Mouse (Mus musculus): Measurements from ENCODE around the gene Sh3rf3. TPM values are rescaled to one million over a fixed set of nuclear protein-coding genes. Genes with fewer than 3 reads are reported as not detected.

The Sh3rf3 gene
- total RNA-seq, 1 experiment from 2014 or later = 0.20 TPM

DNA sequence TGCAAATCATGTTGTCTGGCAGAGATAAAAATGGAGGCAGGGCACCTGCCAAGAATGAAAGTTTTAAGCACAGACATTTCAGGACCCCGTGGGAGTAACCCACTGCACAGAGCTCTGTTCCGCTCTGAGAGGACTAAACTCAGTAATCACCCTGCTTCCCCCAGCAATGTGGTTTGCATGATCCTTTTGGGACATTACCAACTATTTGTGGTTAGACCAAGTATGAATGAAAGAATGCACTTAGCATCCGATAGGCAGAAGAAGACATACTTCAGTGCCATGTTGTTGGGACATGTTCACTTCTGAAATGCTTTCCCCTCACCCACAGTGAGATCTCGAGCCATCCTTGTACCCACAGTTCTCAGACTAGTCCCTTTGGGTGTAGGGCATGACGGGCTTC is 24.3 kb downstream of the Sh3rf3 start:
- ATAC-seq (replicated peaks in 1 of 2; ENCODE audit: insufficient read depth in 1 of 2, low FRiP score in 2 of 2, low TSS enrichment in 1 of 2, low read depth in 1 of 2, poor library complexity in 2 of 2, severe bottlenecking in 2 of 2) = no peak

DNA sequence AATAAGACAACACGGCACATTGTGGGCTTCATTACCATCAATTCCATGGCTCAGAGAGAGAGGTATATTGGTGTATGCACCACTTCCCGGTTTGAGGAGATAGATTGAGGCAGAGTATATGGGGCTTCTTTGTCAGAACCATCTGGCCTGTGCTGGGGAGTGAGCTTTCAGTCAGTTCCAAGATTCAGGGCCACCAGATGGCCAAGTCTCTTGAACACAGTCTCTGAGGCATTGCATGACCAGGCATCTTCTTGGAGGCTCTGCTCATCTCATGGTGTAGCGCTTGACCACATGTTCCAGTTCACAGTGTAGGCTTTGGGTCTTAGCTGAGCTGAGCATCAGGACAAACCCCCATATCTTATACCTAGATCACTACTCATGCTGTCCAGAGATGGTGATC is 28.8 kb downstream of the Sh3rf3 start:
- ATAC-seq (replicated peaks in 1 of 2; ENCODE audit: insufficient read depth in 1 of 2, low FRiP score in 2 of 2, low TSS enrichment in 1 of 2, low read depth in 1 of 2, poor library complexity in 2 of 2, severe bottlenecking in 2 of 2) = no peak

- no peak for ATAC-seq (replicated peaks in 1 of 2; ENCODE audit: insufficient read depth in 1 of 2, low FRiP score in 2 of 2, low TSS enrichment in 1 of 2, low read depth in 1 of 2, poor library complexity in 2 of 2, severe bottlenecking in 2 of 2)
Measured at GRCm38 (mm10) chr10:58843100-58843499, 29.9 kb downstream of the Sh3rf3 start.

GRCm38 (mm10) chr10:58848127-58848526 is 35.0 kb downstream of the Sh3rf3 start:
- ATAC-seq (replicated peaks in 1 of 2; ENCODE audit: insufficient read depth in 1 of 2, low FRiP score in 2 of 2, low TSS enrichment in 1 of 2, low read depth in 1 of 2, poor library complexity in 2 of 2, severe bottlenecking in 2 of 2) = no peak

GRCm38 (mm10) chr10:58848536-58848935 is 35.4 kb downstream of the Sh3rf3 start:
- ATAC-seq (replicated peaks in 1 of 2; ENCODE audit: insufficient read depth in 1 of 2, low FRiP score in 2 of 2, low TSS enrichment in 1 of 2, low read depth in 1 of 2, poor library complexity in 2 of 2, severe bottlenecking in 2 of 2) = no peak

GRCm38 (mm10) chr10:58854548-58855198 is 41.5 kb downstream of the Sh3rf3 start:
- ATAC-seq (replicated peaks in 1 of 2; ENCODE audit: insufficient read depth in 1 of 2, low FRiP score in 2 of 2, low TSS enrichment in 1 of 2, low read depth in 1 of 2, poor library complexity in 2 of 2, severe bottlenecking in 2 of 2) = no peak

DNA sequence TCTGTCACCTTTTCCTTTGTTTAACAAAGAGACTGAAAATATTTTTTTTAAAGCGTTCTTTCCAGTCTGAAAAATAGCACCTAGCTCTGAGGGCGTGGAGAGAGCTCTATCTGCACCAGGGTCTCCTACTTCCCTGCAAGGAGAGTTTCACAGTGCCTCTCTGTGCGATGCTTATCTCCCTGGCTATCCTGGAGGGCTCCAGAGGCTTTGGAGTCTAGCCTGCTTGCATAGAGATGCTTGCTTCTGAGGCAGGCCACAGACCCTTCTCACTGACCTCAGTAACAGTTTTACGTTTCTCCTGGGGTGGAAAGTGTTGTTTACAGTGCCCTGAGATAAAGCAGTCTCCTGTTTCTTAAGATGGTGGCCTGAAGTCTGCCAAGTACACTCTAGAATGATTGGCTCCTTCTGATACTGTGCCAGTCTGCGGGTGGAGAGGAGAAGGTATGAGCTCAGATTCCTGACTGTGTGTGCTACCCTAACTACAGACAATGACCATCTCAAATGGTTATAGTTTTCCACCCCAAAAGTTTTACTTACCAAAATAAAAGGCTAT is 42.1 kb downstream of the Sh3rf3 start:
- ATAC-seq (replicated peaks in 1 of 2; ENCODE audit: insufficient read depth in 1 of 2, low FRiP score in 2 of 2, low TSS enrichment in 1 of 2, low read depth in 1 of 2, poor library complexity in 2 of 2, severe bottlenecking in 2 of 2) = no peak

DNA sequence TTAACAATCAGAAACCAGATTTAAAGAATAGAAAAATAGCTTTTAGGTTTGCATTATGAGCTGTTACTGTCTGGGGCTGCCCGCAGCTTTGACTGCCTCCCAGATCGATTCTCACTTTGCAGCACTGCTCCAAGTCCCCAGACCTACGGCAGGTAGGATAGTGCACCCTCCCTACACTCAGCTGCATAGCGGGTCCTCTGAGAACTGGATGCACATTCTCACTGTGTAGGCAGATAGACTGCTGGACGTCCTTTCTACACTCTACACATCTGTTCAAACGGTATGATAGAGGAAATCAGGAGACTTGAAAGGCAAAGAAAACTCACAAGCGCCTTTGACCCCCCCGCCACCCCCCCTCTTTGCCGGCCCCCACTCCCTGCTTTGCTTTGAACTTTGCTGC is 42.7 kb downstream of the Sh3rf3 start:
- ATAC-seq (replicated peaks in 1 of 2; ENCODE audit: insufficient read depth in 1 of 2, low FRiP score in 2 of 2, low TSS enrichment in 1 of 2, low read depth in 1 of 2, poor library complexity in 2 of 2, severe bottlenecking in 2 of 2) = no peak

DNA sequence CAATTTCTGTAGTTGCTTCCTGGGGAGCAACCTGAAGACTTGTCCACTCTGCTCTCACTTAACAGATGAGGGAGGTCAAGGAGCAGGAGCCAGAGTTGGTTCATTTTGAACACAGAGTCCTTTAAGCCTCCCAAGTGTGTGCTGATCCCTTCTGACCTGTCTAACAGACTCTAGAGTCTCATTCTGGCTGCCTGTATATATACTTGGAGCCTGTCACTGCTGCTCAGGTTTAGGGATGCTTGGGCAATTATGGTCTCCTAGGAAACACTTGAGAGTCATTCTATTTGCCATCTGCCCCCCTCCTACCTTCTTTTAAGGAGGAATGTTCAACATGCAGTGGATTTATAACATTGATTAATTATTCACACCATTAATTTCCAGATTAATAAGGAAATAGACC is 43.6 kb downstream of the Sh3rf3 start:
- no peak for ATAC-seq (replicated peaks in 1 of 2; ENCODE audit: insufficient read depth in 1 of 2, low FRiP score in 2 of 2, low TSS enrichment in 1 of 2, low read depth in 1 of 2, poor library complexity in 2 of 2, severe bottlenecking in 2 of 2)

GRCm38 (mm10) chr10:58864735-58865134 is 51.6 kb downstream of the Sh3rf3 start:
- ATAC-seq (replicated peaks in 1 of 2; ENCODE audit: insufficient read depth in 1 of 2, low FRiP score in 2 of 2, low TSS enrichment in 1 of 2, low read depth in 1 of 2, poor library complexity in 2 of 2, severe bottlenecking in 2 of 2) = no peak

DNA sequence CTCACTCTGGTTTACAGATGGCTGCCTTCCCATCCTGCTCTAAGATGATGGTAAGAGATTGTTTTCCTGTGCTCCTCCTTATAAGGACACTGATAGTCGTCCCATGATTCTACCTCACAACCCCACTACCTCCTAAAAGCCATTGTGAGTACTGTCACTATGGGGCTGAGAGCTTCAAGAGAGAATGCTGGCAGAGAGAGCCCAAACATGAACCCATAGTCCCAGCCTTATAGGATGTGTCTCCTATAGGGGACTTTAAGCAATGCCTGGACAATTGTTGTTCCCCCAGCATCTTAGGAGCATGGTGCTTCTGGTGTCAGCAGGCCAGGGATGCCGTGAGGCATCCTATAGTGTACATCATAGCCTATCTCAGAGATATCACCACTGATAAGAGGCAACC is 54.4 kb downstream of the Sh3rf3 start:
- no peak for ATAC-seq (replicated peaks in 1 of 2; ENCODE audit: insufficient read depth in 1 of 2, low FRiP score in 2 of 2, low TSS enrichment in 1 of 2, low read depth in 1 of 2, poor library complexity in 2 of 2, severe bottlenecking in 2 of 2)

GRCm38 (mm10) chr10:58869836-58870235 is 56.7 kb downstream of the Sh3rf3 start:
- ATAC-seq (replicated peaks in 1 of 2; ENCODE audit: insufficient read depth in 1 of 2, low FRiP score in 2 of 2, low TSS enrichment in 1 of 2, low read depth in 1 of 2, poor library complexity in 2 of 2, severe bottlenecking in 2 of 2) = no peak

DNA sequence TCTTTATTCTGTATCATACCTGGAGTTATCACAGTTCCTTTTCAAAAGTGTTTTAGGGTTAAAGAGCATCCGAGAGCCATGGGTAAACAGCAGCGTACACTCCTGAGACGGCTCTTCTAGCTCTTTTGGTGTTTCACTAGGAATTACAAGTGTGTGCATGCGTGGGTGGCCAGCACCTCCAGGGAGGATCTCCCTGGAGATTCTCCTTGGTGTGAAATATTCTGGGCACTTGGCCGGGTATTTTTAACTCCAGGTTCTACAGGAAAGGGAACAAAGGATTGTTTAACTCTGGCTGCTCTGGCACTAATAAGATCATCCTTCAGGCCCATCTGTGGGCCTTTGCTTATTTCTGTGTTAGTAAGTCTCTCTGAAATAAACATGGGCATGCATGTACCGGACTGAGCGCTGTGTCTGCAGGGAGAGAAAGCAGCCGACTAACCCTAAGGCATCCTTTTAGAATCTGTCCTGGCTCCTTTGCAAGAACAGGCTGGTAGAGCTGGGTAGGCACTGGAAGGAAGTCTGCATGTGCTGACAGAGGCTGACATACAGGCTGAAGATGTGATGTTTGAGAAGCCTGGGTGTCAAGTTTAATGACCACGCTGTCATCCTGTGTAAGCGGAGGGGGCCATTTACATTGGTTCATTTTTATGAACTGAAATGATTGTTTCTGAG is 58.1 kb downstream of the Sh3rf3 start:
- no peak for ATAC-seq (replicated peaks in 1 of 2; ENCODE audit: insufficient read depth in 1 of 2, low FRiP score in 2 of 2, low TSS enrichment in 1 of 2, low read depth in 1 of 2, poor library complexity in 2 of 2, severe bottlenecking in 2 of 2)

DNA sequence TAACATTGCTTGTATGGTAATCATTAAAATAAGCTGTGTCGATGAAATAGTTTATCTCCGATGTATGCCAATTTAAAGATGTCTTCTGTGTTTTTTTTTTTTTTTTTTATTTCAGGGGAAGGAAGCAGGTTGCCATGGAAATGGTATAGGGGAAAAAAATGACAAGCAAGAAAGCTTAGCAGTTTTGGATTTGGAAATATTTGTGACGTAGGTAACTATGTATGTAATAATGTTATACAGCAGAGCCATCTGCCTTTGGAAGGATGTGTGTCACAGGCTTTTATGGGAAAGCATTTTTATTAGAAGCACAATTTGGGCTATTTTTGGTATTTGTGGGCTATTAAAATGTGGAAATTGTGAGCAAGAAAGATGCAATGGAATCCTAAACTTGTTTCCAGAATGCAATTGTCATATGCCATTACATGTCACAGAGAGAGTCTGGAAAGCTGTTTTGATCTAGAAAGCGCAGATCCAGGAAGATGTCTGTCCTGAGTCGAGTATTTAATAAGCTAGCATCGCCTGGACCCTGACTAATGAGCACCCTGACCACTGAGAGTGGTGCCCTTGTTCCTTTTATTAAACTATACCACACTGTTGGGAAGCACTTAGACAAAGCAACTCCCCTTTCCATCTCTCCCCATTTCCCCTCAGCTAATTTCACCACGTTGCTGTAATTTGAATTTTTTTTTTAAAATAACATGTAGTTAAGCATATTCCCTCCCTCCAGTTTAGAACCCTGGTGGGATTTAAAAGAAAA is 58.8 kb downstream of the Sh3rf3 start:
- no peak for ATAC-seq (replicated peaks in 1 of 2; ENCODE audit: insufficient read depth in 1 of 2, low FRiP score in 2 of 2, low TSS enrichment in 1 of 2, low read depth in 1 of 2, poor library complexity in 2 of 2, severe bottlenecking in 2 of 2)

DNA sequence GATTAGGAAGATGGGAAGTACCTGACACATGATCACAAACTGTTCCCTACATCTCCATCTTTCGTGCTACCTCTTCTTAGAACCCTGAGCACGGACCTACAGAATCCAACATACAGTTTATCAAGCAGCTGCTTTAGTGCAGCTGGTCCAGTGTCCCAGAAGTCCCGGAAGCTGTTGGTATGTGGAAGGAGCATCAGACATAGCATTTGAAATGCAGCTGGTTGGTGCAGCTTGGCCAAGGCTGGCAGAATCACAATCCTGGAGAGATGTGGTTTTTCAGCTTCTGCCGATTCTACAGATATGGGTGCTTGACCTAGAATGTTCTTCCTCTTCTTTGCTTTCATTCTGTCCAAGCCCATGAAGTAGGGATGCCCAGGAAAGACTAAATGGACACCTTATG is 64.7 kb downstream of the Sh3rf3 start:
- no peak for ATAC-seq (replicated peaks in 1 of 2; ENCODE audit: insufficient read depth in 1 of 2, low FRiP score in 2 of 2, low TSS enrichment in 1 of 2, low read depth in 1 of 2, poor library complexity in 2 of 2, severe bottlenecking in 2 of 2)

DNA sequence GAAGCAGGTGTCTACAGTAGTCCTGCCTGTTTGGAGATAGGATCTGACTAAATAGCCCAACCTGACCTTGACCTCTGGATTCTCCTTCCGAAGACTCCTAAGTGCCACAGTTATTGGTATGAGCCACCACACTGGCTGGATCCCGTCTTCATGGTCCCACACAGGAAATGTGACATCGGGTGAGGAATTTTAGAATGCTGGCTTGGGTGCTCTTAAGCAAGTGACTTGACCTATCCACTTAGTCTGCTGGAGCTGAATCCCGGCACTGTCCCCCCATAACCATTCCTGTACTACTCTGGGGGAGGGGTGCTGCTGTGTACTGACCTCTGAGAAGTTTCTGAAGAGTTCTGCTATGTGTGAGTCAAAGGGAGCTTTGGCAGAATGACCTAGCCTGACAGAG is 65.5 kb downstream of the Sh3rf3 start:
- no peak for ATAC-seq (replicated peaks in 1 of 2; ENCODE audit: insufficient read depth in 1 of 2, low FRiP score in 2 of 2, low TSS enrichment in 1 of 2, low read depth in 1 of 2, poor library complexity in 2 of 2, severe bottlenecking in 2 of 2)

DNA sequence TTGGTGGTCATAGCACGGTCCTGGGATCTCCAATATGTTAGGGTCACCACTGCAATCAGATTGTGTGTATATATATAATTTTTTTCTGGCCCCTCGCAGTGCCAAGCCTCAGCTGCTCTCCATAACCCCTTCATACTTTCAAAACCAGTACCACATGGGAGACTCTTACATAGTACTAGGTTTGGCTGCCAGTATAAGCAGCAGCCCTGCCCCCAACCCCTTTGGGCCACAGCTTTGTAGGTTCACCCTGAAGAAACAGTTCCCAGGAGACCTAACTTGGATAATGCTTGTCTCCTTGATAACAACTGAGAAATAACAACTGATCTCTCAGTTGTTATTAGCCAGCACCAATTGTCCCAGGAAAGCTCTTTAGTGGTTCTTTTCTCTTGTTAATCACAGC is 69.6 kb downstream of the Sh3rf3 start:
- no peak for ATAC-seq (replicated peaks in 1 of 2; ENCODE audit: insufficient read depth in 1 of 2, low FRiP score in 2 of 2, low TSS enrichment in 1 of 2, low read depth in 1 of 2, poor library complexity in 2 of 2, severe bottlenecking in 2 of 2)

DNA sequence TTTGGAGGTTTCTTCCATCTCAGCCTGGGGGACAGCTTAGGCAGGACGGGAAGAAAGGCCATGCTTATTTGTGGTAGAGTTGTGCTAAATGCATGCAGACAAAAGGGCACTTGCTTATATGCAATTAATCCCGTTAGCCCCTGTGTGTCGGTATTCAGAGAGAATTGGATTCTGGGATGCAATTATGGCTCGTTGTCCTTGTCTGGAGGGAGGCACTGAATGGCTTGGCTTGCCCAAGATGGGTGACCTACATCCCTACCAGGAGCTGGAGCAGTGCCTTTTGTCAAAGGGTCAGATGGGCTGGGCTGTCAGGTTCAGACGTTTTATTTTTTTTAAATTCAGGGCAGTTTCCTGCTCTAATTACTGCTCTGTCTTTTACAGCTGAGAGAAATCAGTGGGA is 72.2 kb downstream of the Sh3rf3 start:
- ATAC-seq (replicated peaks in 1 of 2; ENCODE audit: insufficient read depth in 1 of 2, low FRiP score in 2 of 2, low TSS enrichment in 1 of 2, low read depth in 1 of 2, poor library complexity in 2 of 2, severe bottlenecking in 2 of 2) = no peak
